Mouse (Mus musculus) midbrain, embryonic 11.5 days (tissue): ENCODE results near the gene Sh3bp2. TPM values are rescaled to one million over a fixed set of nuclear protein-coding genes. Genes with fewer than 3 reads are reported as not detected.
"Not testable (repeated sequence)": the region's sequence is repeated elsewhere in the genome, so short reads cannot be mapped to it uniquely, and the experiment has no call there.

Source experiments
- ATAC-seq: fragments of 200-750 bp; cut with Nextera tagmentation; 2 replicates; pipeline ENCODE4 v1.8.0; 2017; ENCODE audit warnings: moderate TSS enrichment, moderate library complexity; ENCODE audit not compliant: low FRiP score
- DNase-seq: peaks from one replicate; pipeline ENCODE4 v3.0.0; 2015; ENCODE audit warnings: low spot score; ENCODE audit errors: missing footprints
- H3K27ac ChIP-seq: fragments of 300-500 bp; sonication (generic); 2 replicates; pipeline ENCODE4 v1.5.1; 2014; ENCODE audit warnings: low read depth, low read length
- H3K27me3 ChIP-seq: fragments of 300-500 bp; sonication (generic); 2 replicates; pipeline ENCODE4 v1.6.1; 2014; ENCODE audit warnings: mild to moderate bottlenecking, low read length, moderate library complexity, mixed read lengths; ENCODE audit not compliant: control insufficient read depth, insufficient read depth
- H3K36me3 ChIP-seq: fragments of 300-500 bp; sonication (generic); 2 replicates; pipeline ENCODE4 v1.6.1; 2014; ENCODE audit warnings: mild to moderate bottlenecking, low read length, moderate library complexity, mixed read lengths; ENCODE audit not compliant: control insufficient read depth, insufficient read depth
- H3K4me1 ChIP-seq: fragments of 300-500 bp; sonication (generic); 2 replicates; pipeline ENCODE4 v1.6.1; 2014; ENCODE audit warnings: low read length; ENCODE audit not compliant: control insufficient read depth, insufficient read depth
- H3K4me2 ChIP-seq: fragments of 300-500 bp; sonication (generic); 2 replicates; pipeline ENCODE4 v1.6.1; 2014; ENCODE audit warnings: mild to moderate bottlenecking, moderate library complexity
- H3K4me3 ChIP-seq: fragments of 300-500 bp; sonication (generic); 2 replicates; pipeline ENCODE4 v1.5.1; 2014; ENCODE audit warnings: low read depth, low read length
- H3K9ac ChIP-seq: fragments of 300-500 bp; sonication (generic); 2 replicates; pipeline ENCODE4 v1.6.1; 2014; ENCODE audit warnings: low read length
- H3K9me3 ChIP-seq: fragments of 300-500 bp; sonication (generic); 2 replicates; pipeline ENCODE4 v1.6.1; 2016; ENCODE audit warnings: low read length; ENCODE audit not compliant: control insufficient read depth
- WGBS: fragments of 180-500 bp; shearing (Covaris S2); extraction: QIAGEN DNeasy Blood & Tissue Kit; methylation state at CpG from one replicate; pipeline ENCODE4 v1.1.7; 2014; 5-methylcytosine and 5-hydroxymethylcytosine counted together
- polyA plus RNA-seq: library from polyadenylated mRNA; unstranded; fragments of >200 nt; fragmentation: Nextera tagmentation; extraction: Ambion mirVana; gene quantifications from 2 replicates; pipeline ENCODE4 v1.2.1, GENCODE M21; 2014

Sh3bp2 gene
- polyA plus RNA-seq, 1 experiment from 2014 or later = 12.4 TPM

- H3K27me3 ChIP-seq = no peaks in the 10 kb centered on the region
- DNase-seq (no peak), ATAC-seq (no peak)
- peak overlapping the region; percentile 4; the same call in 1 of the 2 replicates for H3K9ac ChIP-seq
- H3K27ac ChIP-seq = no peak overlapping the region
- H3K9me3 ChIP-seq = no peaks in the 10 kb centered on the region
- no peak overlapping the region for H3K4me2 ChIP-seq
- H3K4me1 ChIP-seq = peaks cover 20% of the 10 kb centered on the region
- H3K4me3 ChIP-seq = no peak overlapping the region
- no peaks in the 10 kb centered on the region; the same call in 1 of the 2 replicates for H3K36me3 ChIP-seq
- 4% methylated on average over 5 of the region's 5 CpGs for WGBS
These were observed 64.4 kb downstream of the Sh3bp2 start for GRCm38 (mm10) chr5:34590059-34590458.

- peaks cover 20% of the 10 kb centered on the region for H3K4me1 ChIP-seq
- WGBS = 35% methylated on average over 4 of the region's 4 CpGs
- no peak overlapping the region for H3K4me3 ChIP-seq
- ATAC-seq (no peak), DNase-seq (no peak)
- H3K36me3 ChIP-seq = no peaks in the 10 kb centered on the region; the same call in 1 of the 2 replicates
- H3K4me2 ChIP-seq = no peak overlapping the region
- H3K9me3 ChIP-seq = no peaks in the 10 kb centered on the region
- H3K27me3 ChIP-seq = no peaks in the 10 kb centered on the region
- no peak overlapping the region for H3K9ac ChIP-seq
- H3K27ac ChIP-seq = no peak overlapping the region
These were observed 65.1 kb downstream of the Sh3bp2 start for GRCm38 (mm10) chr5:34590702-34591101.

GRCm38 (mm10) chr5:34591388-34592004, 65.9 kb downstream of the Sh3bp2 start:
- Histone ChIP-seq H3K4me3 (no peak overlapping the region), H3K4me1 (peaks cover 20% of the 10 kb centered on the region), H3K4me2 (no peak overlapping the region), H3K9me3 (no peaks in the 10 kb centered on the region), H3K36me3 (no peaks in the 10 kb centered on the region; the same call in 1 of the 2 replicates), H3K27ac (no peak overlapping the region), H3K9ac (no peak overlapping the region), H3K27me3 (no peaks in the 10 kb centered on the region)
- DNase-seq (no peak), ATAC-seq (no peak)
- 27% methylated on average over 5 of the region's 5 CpGs for WGBS

DNA sequence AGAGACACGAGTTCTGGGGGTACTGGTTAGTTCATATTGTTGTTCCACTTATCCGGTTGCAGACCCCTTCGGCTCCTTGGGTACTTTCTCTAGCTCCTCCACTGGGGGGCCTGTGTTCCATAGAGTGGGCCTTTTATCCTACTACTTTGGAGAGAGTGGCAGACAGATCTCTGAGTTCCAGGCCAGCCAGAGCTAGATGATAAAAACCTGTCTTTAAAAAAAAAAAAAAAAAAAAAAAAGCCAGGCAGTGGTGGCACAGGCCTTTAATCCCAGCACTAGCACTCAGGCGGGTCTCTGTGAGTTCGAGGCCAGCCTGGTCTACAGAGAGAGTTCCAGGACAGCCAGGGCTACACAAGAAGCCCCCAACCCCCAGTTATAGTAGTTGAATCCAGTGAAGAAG, 66.6 kb downstream of the Sh3bp2 start:
- WGBS = 74% methylated on average over 5 of the region's 5 CpGs
- not testable (repeated sequence) for ATAC-seq, DNase-seq, H3K4me3 ChIP-seq, H3K9ac ChIP-seq, H3K9me3 ChIP-seq, H3K27ac ChIP-seq, H3K36me3 ChIP-seq, H3K27me3 ChIP-seq, H3K4me2 ChIP-seq
- H3K4me1 ChIP-seq = peaks cover 16% of the 10 kb centered on the region

DNA sequence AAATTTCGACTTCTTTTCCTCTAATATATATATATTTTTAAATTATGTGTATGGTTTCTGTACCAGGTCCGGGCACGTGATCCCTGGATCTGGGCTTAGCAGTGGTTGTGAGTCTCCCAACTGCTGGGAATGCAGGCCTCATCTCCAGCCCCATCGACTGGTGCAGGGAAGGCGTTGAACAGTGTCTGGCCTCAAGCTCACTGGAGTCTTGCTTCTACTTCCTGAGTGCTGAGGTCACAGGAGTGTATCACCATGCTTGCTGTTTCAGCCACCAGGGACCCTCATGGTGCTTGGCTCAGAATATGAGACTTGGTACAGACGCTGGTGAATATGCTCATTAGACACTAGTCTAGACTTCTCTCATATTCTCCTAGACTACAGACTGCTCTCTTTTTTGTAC, 67.0 kb downstream of the Sh3bp2 start:
- Histone ChIP-seq H3K4me1 (peaks cover 14% of the 10 kb centered on the region), H3K27ac (no peak overlapping the region), H3K27me3 (no peaks in the 10 kb centered on the region), H3K4me2 (no peak overlapping the region), H3K9ac (no peak overlapping the region), H3K4me3 (no peak overlapping the region), H3K9me3 (no peaks in the 10 kb centered on the region), H3K36me3 (no peaks in the 10 kb centered on the region; the same call in 1 of the 2 replicates)
- ATAC-seq (no peak), DNase-seq (no peak)
- WGBS = 89% methylated on average over 6 of the region's 6 CpGs

GRCm38 (mm10) chr5:34593202-34593727, 67.6 kb downstream of the Sh3bp2 start:
- no peaks in the 10 kb centered on the region; the same call in 1 of the 2 replicates for H3K36me3 ChIP-seq
- ATAC-seq (no peak), DNase-seq (no peak)
- H3K4me3 ChIP-seq = no peak overlapping the region
- no peak overlapping the region for H3K9ac ChIP-seq
- no peak overlapping the region for H3K27ac ChIP-seq
- 94% methylated on average over 9 of the region's 9 CpGs for WGBS
- no peaks in the 10 kb centered on the region for H3K27me3 ChIP-seq
- H3K4me1 ChIP-seq = peaks cover 14% of the 10 kb centered on the region
- no peak overlapping the region for H3K4me2 ChIP-seq
- no peaks in the 10 kb centered on the region for H3K9me3 ChIP-seq

- Histone ChIP-seq H3K27me3 (no peaks in the 10 kb centered on the region), H3K9me3 (no peaks in the 10 kb centered on the region), H3K4me2 (no peak overlapping the region), H3K4me3 (no peak overlapping the region), H3K36me3 (peaks cover 5% of the 10 kb centered on the region; the same call in 1 of the 2 replicates), H3K27ac (no peak overlapping the region), H3K9ac (no peak overlapping the region), H3K4me1 (no peaks in the 10 kb centered on the region)
- 98% methylated on average over 5 of the region's 5 CpGs for WGBS
- DNase-seq (no peak), ATAC-seq (no peak)
These were observed 78.9 kb downstream of the Sh3bp2 start for GRCm38 (mm10) chr5:34604576-34604975.

DNA sequence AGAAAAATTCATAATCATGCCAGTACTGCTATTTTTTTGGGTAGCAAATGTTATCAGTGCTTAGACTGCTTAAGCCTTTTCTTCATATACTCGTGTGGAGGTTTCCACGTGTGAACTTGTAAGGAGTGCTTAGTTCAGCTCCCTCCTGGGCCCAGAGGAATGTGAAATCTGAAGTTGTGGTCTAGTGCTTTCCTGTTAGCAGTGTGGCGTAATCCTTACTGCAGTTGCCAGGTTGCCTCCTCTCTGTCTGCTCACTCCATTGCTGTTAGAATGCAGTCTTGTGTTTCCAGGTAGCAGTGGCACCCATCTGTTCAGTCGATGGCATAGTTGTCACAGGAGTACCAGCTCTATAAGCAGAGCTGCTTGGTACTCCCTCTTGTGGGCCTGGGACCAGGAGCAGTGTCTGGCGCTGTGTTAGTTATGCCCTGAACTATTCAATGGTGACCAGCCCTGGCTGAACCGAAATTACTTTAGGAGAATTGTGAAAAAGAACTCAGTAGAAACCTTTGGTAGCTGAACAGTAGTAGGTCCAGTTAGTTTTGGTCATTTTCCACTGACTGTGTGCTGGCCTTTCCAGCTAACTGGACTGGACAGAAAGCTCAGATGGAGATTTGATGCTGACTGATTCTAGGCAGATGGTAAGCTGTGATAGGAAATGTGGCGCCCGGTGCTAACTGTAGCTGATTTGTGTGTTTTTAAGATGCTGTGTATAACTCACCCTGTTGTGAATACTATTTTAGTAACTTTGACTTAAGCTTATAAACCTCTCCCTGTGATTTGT, 81.7 kb downstream of the Sh3bp2 start:
- DNase-seq = no peak
- no peak for ATAC-seq
- 88% methylated on average over 8 of the region's 8 CpGs for WGBS
- Histone ChIP-seq H3K36me3 (peaks cover 9% of the 10 kb centered on the region), H3K27ac (no peak overlapping the region), H3K4me2 (no peak overlapping the region), H3K27me3 (no peaks in the 10 kb centered on the region), H3K4me3 (no peak overlapping the region), H3K9me3 (no peaks in the 10 kb centered on the region), H3K9ac (no peak overlapping the region), H3K4me1 (no peaks in the 10 kb centered on the region)

- H3K27me3 ChIP-seq = no peaks in the 10 kb centered on the region
- no peak overlapping the region for H3K27ac ChIP-seq
- no peaks in the 10 kb centered on the region for H3K9me3 ChIP-seq
- no peak overlapping the region for H3K4me2 ChIP-seq
- no peak overlapping the region for H3K9ac ChIP-seq
- no peak for ATAC-seq
- peaks cover 10% of the 10 kb centered on the region for H3K36me3 ChIP-seq
- 88% methylated on average over 3 of the region's 3 CpGs for WGBS
- no peak overlapping the region for H3K4me3 ChIP-seq
- no peak for DNase-seq
- H3K4me1 ChIP-seq = no peaks in the 10 kb centered on the region
These were observed 82.6 kb downstream of the Sh3bp2 start for GRCm38 (mm10) chr5:34608226-34608625.
